Mouse (Mus musculus) liver, embryonic 15.5 days (tissue): ENCODE results near the gene Taf15. TPM values are rescaled to one million over a fixed set of nuclear protein-coding genes. Genes with fewer than 3 reads are reported as not detected.
A peak's percentile ranks its signal among the peaks of the same experiment; 100 is the strongest.

Experiments used
- ATAC-seq: fragments of 200-750 bp; cut with Nextera tagmentation; 2 replicates; pipeline ENCODE4 v1.8.0; 2017; ENCODE audit warnings: moderate number of reproducible peaks, mild to moderate bottlenecking, moderate library complexity; ENCODE audit not compliant: insufficient read depth
- H3K27ac ChIP-seq: fragments of 300-500 bp; sonication (generic); replicated peaks from 2 replicates; pipeline ENCODE4 v1.5.1; 2015; ENCODE audit warnings: mild to moderate bottlenecking, inconsistent platforms
- H3K27me3 ChIP-seq: fragments of 300-500 bp; sonication (generic); 2 replicates; pipeline ENCODE4 v1.6.1; 2015; ENCODE audit warnings: mild to moderate bottlenecking, inconsistent platforms
- H3K36me3 ChIP-seq: fragments of 300-500 bp; sonication (generic); replicated peaks from 2 replicates; pipeline ENCODE4 v1.6.1; 2015; ENCODE audit warnings: moderate library complexity, mild to moderate bottlenecking, inconsistent platforms
- H3K4me1 ChIP-seq: fragments of 300-500 bp; sonication (generic); replicated peaks from 2 replicates; pipeline ENCODE4 v1.6.1; 2015; ENCODE audit warnings: inconsistent platforms
- H3K4me2 ChIP-seq: fragments of 300-500 bp; sonication (generic); 2 replicates; pipeline ENCODE4 v1.6.1; 2015; ENCODE audit warnings: moderate library complexity, mild to moderate bottlenecking, inconsistent platforms
- H3K4me3 ChIP-seq: fragments of 300-500 bp; sonication (generic); replicated peaks from 2 replicates; pipeline ENCODE4 v1.5.1; 2015; ENCODE audit warnings: mild to moderate bottlenecking, inconsistent platforms
- H3K9ac ChIP-seq: fragments of 300-500 bp; sonication (generic); 2 replicates; pipeline ENCODE4 v1.6.1; 2015; ENCODE audit warnings: moderate library complexity, mild to moderate bottlenecking, inconsistent platforms
- H3K9me3 ChIP-seq: fragments of 300-500 bp; sonication (generic); replicated peaks from 2 replicates; pipeline ENCODE4 v1.6.1; 2016; ENCODE audit warnings: inconsistent platforms
- WGBS: fragments of 180-500 bp; shearing (Covaris S2); methylation state at CpG from one replicate; pipeline ENCODE4 v1.1.7; 2015; ENCODE audit warnings: mixed read lengths; ENCODE audit not compliant: insufficient replicate concordance; 5-methylcytosine and 5-hydroxymethylcytosine counted together
- polyA plus RNA-seq: library from polyadenylated mRNA; unstranded; fragments of >200 nt; fragmentation: Nextera tagmentation; extraction: Ambion mirVana; gene quantifications from 2 replicates; pipeline ENCODE4 v1.2.1, GENCODE M21; 2015

Taf15 gene
- polyA plus RNA-seq, 1 experiment from 2014 or later = 3.9 TPM

DNA sequence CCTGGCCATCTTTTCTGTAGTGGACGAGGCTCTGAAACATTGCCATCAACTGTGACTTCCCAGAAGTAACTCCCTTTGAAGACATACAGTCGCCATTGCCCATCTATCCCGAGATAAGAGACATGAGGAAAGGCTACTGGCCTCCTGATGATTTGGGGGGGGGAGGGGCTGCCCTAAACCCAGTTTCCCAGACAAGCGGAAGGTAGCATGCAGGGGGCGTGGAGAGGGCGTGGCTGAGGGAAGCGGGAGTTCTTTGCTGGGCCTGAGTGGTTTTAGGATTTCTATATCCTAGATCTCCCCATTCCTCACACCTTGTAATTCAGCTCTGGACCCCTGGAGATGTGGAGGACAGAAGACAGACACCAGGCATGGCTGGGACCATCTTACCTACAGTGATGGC is 29.1 kb upstream of the Taf15 start:
- Histone ChIP-seq H3K4me3 (no peak overlapping the region), H3K27ac (no peak overlapping the region), H3K36me3 (no peaks in the 10 kb centered on the region), H3K9ac (no peak overlapping the region), H3K4me1 (peaks cover 40% of the 10 kb centered on the region), H3K27me3 (peaks cover 68% of the 10 kb centered on the region), H3K4me2 (no peak overlapping the region; the same call in 1 of the 2 replicates), H3K9me3 (no peaks in the 10 kb centered on the region)
- no peak for ATAC-seq
- WGBS = 6% methylated on average over 7 of the region's 7 CpGs

DNA sequence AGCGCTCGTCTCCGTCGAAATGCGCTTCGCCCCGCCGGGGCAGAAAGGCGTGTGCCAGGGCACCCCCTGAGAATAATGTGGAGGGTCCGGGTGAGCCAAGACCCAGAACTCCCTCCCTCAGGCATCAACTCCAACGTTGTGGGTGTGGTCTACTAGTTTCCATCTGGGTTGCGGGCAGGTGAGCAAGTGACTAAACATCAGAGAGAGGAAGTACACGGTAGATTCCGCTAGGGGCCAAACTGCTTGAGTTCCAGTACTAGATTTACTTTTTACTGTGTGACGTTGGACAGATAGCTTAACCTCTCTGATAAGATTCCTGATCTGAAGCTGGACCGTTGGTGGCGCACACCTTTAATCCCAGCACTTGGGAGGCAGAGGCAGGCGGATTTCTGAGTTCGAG is 27.9 kb upstream of the Taf15 start:
- Histone ChIP-seq H3K4me1 (peaks cover 44% of the 10 kb centered on the region), H3K9ac (no peak overlapping the region), H3K36me3 (no peaks in the 10 kb centered on the region), H3K27me3 (peaks cover 67% of the 10 kb centered on the region), H3K27ac (no peak overlapping the region), H3K4me2 (peak overlapping the region; percentile 47), H3K9me3 (no peaks in the 10 kb centered on the region), H3K4me3 (peak overlapping the region; percentile 24; the same call in 1 of the 2 replicates)
- no peak for ATAC-seq
- 16% methylated on average over 19 of the region's 19 CpGs for WGBS

DNA sequence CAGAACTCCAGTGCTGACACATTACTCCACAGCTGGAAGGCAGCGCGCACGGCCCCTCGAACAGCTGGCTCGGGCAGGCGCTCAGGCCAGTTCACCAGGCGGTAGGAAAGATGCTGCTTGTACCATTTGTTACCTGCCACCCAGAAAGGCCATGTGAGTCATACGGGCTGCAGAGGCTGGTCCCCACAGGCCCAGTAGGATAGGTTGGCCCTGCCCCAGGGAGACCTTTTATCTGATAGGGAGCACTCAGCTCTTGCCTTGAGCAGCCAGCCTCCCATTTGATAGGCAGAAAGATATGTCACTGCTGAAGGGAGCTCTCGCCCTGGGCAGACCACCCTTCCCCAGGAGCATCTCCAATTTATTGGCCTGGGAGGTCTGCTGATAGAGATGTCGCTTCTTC is 25.3 kb upstream of the Taf15 start:
- Histone ChIP-seq H3K4me3 (no peak overlapping the region), H3K9me3 (no peaks in the 10 kb centered on the region), H3K9ac (no peak overlapping the region), H3K4me1 (peaks cover 31% of the 10 kb centered on the region), H3K27ac (no peak overlapping the region), H3K36me3 (no peaks in the 10 kb centered on the region), H3K27me3 (peaks cover 49% of the 10 kb centered on the region), H3K4me2 (no peak overlapping the region)
- 69% methylated on average over 10 of the region's 10 CpGs for WGBS
- ATAC-seq = no peak

DNA sequence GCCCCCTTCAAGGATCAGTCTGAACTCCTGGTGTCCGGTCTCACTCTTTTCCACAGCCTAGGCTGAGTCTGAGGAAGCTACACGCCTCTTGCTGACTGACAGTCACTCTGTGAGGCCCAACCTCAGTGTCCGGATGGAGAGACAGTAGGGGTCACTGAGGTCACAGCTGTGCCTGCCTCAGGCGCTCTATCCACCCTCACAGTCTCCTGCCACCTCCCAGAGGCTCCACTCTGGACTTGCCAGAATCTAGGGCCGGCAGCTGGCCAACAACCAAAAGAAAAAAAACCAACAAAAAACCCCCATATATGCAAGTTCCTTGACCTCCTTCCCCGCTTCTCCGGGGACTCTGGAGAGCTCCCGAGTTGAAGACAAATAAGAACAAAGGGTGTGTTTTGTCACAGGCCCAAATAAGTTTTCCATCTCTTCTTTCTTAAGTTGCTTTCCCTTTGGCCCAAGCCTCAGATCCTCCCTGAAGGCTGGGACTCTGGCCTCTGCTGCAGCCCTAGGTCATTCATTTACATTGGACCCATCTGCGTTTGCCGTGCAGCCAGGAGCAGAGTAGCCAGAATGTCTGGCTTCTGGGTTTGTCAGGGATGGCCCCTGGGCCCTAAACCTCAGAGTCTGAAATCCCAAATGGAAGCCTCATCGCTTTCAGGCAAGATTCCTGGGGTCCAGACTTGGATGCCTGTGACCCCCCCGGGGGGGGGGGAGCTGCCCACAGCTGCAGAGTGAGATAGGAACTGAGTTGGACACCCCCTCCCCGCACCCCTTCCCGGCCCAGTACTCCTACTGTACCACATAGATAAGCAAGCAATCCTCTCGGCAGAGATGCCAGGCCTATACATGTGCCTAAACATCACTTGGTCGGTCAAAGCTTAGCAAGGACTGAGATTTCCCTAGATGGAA is 24.6 kb upstream of the Taf15 start:
- H3K4me1 ChIP-seq = peaks cover 27% of the 10 kb centered on the region

DNA sequence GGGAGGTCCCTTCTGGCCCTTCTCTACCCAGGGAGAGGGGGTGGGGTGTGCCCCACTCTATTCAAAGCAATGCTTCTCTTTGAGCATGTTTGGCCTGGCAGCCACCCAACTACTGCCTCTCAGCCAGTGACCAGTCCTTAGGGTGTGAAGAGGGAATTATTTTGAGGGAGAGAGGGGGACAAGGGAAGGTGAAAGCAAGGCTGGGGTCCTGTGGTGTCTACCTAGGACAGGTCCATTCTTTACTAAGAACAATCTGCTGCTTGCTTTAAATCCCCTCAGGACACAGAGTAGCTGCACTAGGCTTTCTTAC is 24.0 kb upstream of the Taf15 start:
- Histone ChIP-seq H3K4me3 (no peak overlapping the region), H3K4me1 (peaks cover 25% of the 10 kb centered on the region), H3K36me3 (no peaks in the 10 kb centered on the region), H3K9ac (no peak overlapping the region), H3K27ac (no peak overlapping the region), H3K27me3 (peaks cover 37% of the 10 kb centered on the region), H3K4me2 (no peak overlapping the region), H3K9me3 (no peaks in the 10 kb centered on the region)
- ATAC-seq = no peak

More for the DNA sequence above, 24.6 kb upstream of the Taf15 start:
- no peak for ATAC-seq
- Histone ChIP-seq H3K9me3 (no peaks in the 10 kb centered on the region), H3K27ac (no peak overlapping the region), H3K4me2 (no peak overlapping the region), H3K36me3 (no peaks in the 10 kb centered on the region), H3K27me3 (peaks cover 43% of the 10 kb centered on the region), H3K9ac (no peak overlapping the region), H3K4me3 (no peak overlapping the region)
- WGBS = 32% methylated on average over 16 of the region's 16 CpGs

DNA sequence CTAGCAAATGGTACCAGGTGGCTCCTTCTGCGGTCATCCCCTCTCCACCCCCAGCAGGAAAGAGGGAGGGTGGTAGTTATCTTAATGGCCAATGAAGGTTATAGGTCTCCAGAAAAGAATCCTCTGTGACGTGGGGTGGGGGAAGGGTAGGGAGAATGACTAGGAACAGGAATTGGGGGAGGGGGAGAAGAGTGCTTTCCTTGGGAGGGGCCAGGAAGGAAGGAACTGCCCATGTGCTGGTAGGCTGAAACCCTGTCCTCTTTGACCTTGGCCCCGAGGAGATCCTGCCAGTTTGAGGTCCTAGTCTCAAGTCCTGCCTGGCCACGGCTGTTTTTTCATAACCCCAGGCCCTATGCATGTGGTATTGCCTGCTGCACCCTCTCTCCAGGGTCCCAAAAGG is 23.6 kb upstream of the Taf15 start:
- Histone ChIP-seq H3K27ac (no peak overlapping the region), H3K4me1 (peaks cover 23% of the 10 kb centered on the region), H3K27me3 (peaks cover 32% of the 10 kb centered on the region), H3K36me3 (no peaks in the 10 kb centered on the region), H3K4me3 (no peak overlapping the region), H3K9me3 (no peaks in the 10 kb centered on the region), H3K9ac (no peak overlapping the region), H3K4me2 (no peak overlapping the region)
- no peak for ATAC-seq
- WGBS = 28% methylated on average over 4 of the region's 4 CpGs

DNA sequence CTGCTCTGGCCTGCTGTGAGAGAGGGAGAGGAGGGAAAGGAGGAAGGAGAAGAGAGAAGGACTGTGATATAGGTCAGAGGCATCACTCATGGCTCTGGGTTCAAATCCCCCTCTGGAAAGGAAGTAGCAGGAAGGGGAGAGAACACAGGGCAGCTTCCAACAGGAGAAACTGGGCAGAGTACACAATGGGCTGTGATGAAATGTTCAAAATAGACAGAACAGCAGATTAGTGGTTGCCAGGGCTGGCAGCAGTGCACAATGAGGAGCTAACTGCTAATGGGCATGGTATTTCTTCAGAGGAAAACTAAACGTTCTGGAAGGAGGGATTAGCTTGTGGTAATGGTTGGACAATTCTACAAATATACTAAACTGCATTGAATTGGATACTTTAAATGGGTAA is 22.3 kb upstream of the Taf15 start:
- H3K9me3 ChIP-seq = no peaks in the 10 kb centered on the region
- WGBS = 32% methylated on average over 1 of the region's 1 CpGs
- H3K36me3 ChIP-seq = no peaks in the 10 kb centered on the region
- H3K4me3 ChIP-seq = no peak overlapping the region
- H3K4me2 ChIP-seq = no peak overlapping the region
- H3K27me3 ChIP-seq = peaks cover 20% of the 10 kb centered on the region
- H3K27ac ChIP-seq = no peak overlapping the region
- no peak overlapping the region for H3K9ac ChIP-seq
- no peak for ATAC-seq
- H3K4me1 ChIP-seq = peaks cover 29% of the 10 kb centered on the region

DNA sequence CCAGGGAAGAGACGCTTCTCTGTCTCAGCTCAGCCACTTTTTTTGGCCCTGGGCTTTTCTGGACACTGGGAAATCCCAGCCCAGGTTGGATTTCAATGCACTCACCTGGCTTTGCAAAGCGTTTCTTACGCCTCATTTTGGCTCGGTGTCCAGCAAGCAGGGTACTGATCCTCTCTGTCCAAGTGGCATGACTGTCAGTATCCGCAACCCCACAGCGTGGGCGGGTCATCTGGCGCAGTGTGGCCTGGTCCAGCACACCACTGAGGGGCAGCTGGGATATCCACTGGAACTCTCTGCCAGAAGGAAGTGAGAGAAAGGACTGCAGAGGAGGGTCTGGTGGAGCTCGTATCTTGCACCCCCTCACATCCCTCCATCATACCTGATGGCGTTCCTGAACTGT is 21.6 kb upstream of the Taf15 start:
- H3K27ac ChIP-seq = no peak overlapping the region
- peaks cover 13% of the 10 kb centered on the region for H3K27me3 ChIP-seq
- no peaks in the 10 kb centered on the region for H3K36me3 ChIP-seq
- peaks cover 32% of the 10 kb centered on the region for H3K4me1 ChIP-seq
- 67% methylated on average over 10 of the region's 10 CpGs for WGBS
- H3K4me3 ChIP-seq = no peak overlapping the region
- no peaks in the 10 kb centered on the region for H3K9me3 ChIP-seq
- H3K4me2 ChIP-seq = no peak overlapping the region
- H3K9ac ChIP-seq = no peak overlapping the region
- no peak for ATAC-seq

DNA sequence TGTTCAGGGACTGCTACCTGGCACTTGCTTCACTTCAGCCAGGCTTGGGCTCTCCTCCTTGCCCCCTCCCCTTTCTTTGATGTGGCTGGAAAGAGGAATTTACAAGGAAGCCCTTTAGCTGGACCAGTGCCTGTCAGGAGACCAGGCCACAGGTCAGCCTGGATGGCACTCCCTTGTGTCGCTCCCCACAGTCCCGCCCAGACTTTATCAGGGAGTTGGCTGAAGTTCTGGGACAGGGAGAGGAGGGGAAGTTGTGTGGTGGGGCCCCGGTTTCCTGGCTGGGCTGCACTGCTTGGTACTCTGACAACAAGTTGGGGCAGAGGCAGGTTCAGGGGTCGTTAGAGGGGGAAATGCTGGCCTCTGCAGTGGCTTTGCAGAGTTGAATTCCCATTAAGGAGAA is 18.3 kb upstream of the Taf15 start:
- H3K36me3 ChIP-seq = no peaks in the 10 kb centered on the region
- WGBS = 1% methylated on average over 4 of the region's 4 CpGs
- no peak overlapping the region for H3K27ac ChIP-seq
- H3K4me3 ChIP-seq = no peak overlapping the region
- H3K4me1 ChIP-seq = peaks cover 18% of the 10 kb centered on the region
- no peaks in the 10 kb centered on the region for H3K27me3 ChIP-seq
- 0 out of 2 replicates have a peak overlapping the region, but pooled peaks have one; percentile 13 for H3K4me2 ChIP-seq
- H3K9me3 ChIP-seq = no peaks in the 10 kb centered on the region
- H3K9ac ChIP-seq = no peak overlapping the region
- peak; percentile 34; the same call in 1 of the 2 replicates for ATAC-seq

DNA sequence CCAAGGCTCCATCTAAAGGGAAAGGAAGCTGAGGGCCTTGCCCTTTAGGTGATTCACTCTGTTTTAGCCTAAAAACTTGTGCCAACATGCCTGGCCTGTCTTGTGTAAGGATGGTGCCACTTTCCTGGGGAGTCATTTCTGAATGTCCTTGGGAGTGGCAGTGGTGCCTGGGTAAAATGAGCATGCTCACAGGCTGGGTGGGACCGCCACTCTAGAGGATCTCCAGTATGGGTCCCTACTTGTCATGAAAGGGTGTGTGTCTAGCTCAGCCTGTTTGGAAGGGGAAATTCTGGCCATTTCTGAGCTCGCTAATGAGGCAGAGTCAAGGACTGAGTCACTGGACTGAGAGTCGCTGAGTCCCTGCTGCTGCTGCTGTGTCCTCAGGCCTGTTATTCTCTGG is 17.3 kb upstream of the Taf15 start:
- no peak overlapping the region for H3K9ac ChIP-seq
- WGBS = 40% methylated on average over 3 of the region's 3 CpGs
- no peak overlapping the region for H3K4me3 ChIP-seq
- H3K4me2 ChIP-seq = no peak overlapping the region
- no peak overlapping the region for H3K27ac ChIP-seq
- H3K36me3 ChIP-seq = no peaks in the 10 kb centered on the region
- ATAC-seq = no peak
- H3K4me1 ChIP-seq = peaks cover 18% of the 10 kb centered on the region
- peaks cover 9% of the 10 kb centered on the region for H3K27me3 ChIP-seq
- no peaks in the 10 kb centered on the region for H3K9me3 ChIP-seq

DNA sequence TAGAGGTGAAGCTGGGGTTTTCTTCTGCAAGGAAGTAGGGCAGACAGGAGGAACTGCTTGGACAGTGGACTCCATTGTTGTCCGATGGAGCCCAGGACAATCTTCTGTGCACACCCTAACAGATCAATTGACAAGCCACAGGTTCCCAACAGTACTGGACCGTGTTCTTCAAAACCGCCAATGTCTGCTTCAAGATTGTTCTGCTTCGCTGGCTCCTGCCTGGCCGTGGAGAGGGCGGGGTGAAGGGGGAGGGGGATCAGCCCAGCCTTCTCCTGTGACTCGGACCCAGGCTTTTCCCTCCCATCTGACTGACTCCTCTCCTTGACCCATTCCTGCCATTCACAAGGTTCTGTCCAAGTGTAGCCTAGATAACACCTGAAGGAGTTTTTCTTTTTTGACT is 15.6 kb upstream of the Taf15 start:
- Histone ChIP-seq H3K27me3 (peaks cover 25% of the 10 kb centered on the region), H3K4me1 (peaks cover 23% of the 10 kb centered on the region), H3K4me3 (no peak overlapping the region), H3K4me2 (no peak overlapping the region), H3K9me3 (no peaks in the 10 kb centered on the region), H3K9ac (no peak overlapping the region), H3K27ac (no peak overlapping the region), H3K36me3 (no peaks in the 10 kb centered on the region)
- WGBS = 41% methylated on average over 7 of the region's 7 CpGs
- ATAC-seq = no peak
